Mouse (Mus musculus) forebrain, postnatal 0 days (tissue): ENCODE measurements around the gene Mgea5. TPM values are rescaled to one million over a fixed set of nuclear protein-coding genes. Genes with fewer than 3 reads are reported as not detected.
A peak's percentile ranks its signal among the peaks of the same experiment; 100 is the strongest.

ENCODE experiments used
- ATAC-seq: fragments of 200-750 bp; cut with Nextera tagmentation; 2 replicates; pipeline ENCODE4 v1.8.0; 2017; ENCODE audit warnings: mild to moderate bottlenecking, moderate library complexity
- DNase-seq: peaks from one replicate; pipeline ENCODE4 v3.0.0-alpha.2; 2015
- H3K27ac ChIP-seq: fragments of 300-500 bp; sonication (generic); 2 replicates; pipeline ENCODE4 v1.5.1; 2014; ENCODE audit warnings: low read depth, mild to moderate bottlenecking, antibody characterized with exemption, low read length, moderate library complexity, mixed read lengths
- H3K27me3 ChIP-seq: fragments of 300-500 bp; sonication (generic); 2 replicates; pipeline ENCODE4 v1.6.1; 2014; ENCODE audit warnings: mild to moderate bottlenecking, low read length, mixed read lengths; ENCODE audit not compliant: insufficient read depth
- H3K36me3 ChIP-seq: fragments of 300-500 bp; sonication (generic); 2 replicates; pipeline ENCODE4 v1.6.1; 2014; ENCODE audit warnings: mild to moderate bottlenecking, moderate library complexity; ENCODE audit not compliant: insufficient read depth
- H3K4me1 ChIP-seq: fragments of 300-500 bp; sonication (generic); 2 replicates; pipeline ENCODE4 v1.6.1; 2014; ENCODE audit warnings: antibody characterized with exemption; ENCODE audit not compliant: insufficient read depth
- H3K4me2 ChIP-seq: fragments of 300-500 bp; sonication (generic); 2 replicates; pipeline ENCODE4 v1.6.1; 2014; ENCODE audit warnings: low read depth, mild to moderate bottlenecking, moderate library complexity
- H3K4me3 ChIP-seq: fragments of 300-500 bp; sonication (generic); 2 replicates; pipeline ENCODE4 v1.5.1; 2014; ENCODE audit warnings: low read depth, low read length, mixed read lengths
- H3K9ac ChIP-seq: fragments of 300-500 bp; sonication (generic); 2 replicates; pipeline ENCODE4 v1.6.1; 2014; ENCODE audit warnings: mild to moderate bottlenecking
- H3K9me3 ChIP-seq: fragments of 300-500 bp; sonication (generic); 2 replicates; pipeline ENCODE4 v1.6.1; 2016; ENCODE audit warnings: low read length
- CTCF ChIP-seq: sonication (generic); IDR thresholded peaks from 2 replicates; pipeline ENCODE4 v1.5.1; 2016; ENCODE audit warnings: antibody characterized with exemption, control low read depth, low read depth
- WGBS: fragments of 180-500 bp; shearing (Covaris S2); extraction: QIAGEN DNeasy Blood & Tissue Kit; methylation state at CpG from one replicate; pipeline ENCODE4 v1.1.7; 2014; 5-methylcytosine and 5-hydroxymethylcytosine counted together
- polyA plus RNA-seq: library from polyadenylated mRNA; unstranded; fragments of >200 nt; fragmentation: Nextera tagmentation; extraction: Ambion mirVana; gene quantifications from 2 replicates; pipeline ENCODE4 v1.2.1, GENCODE M21; 2015
- total RNA-seq: library from RNA; depleted of rRNA; stranded (reverse); fragments of >200 nt; gene quantifications from 2 replicates; pipeline ENCODE4 v1.2.3, GENCODE M21; 2014

The Mgea5 gene
- total and polyA plus RNA-seq, 2 experiments from 2014 or later = 67.8 to 247 TPM

GRCm38 (mm10) chr19:45796061-45796556 is 12.5 kb upstream of the Mgea5 start:
- Histone ChIP-seq H3K4me2 (peak overlapping the region; percentile 15; the same call in 1 of the 2 replicates), H3K9ac (no peak overlapping the region), H3K36me3 (no peaks in the 10 kb centered on the region), H3K4me3 (no peak overlapping the region), H3K27ac (no peak overlapping the region), H3K27me3 (no peaks in the 10 kb centered on the region), H3K9me3 (no peaks in the 10 kb centered on the region), H3K4me1 (no peaks in the 10 kb centered on the region)
- TF ChIP-seq CTCF = no peak
- WGBS = 14% methylated on average over 15 of the region's 15 CpGs
- DNase-seq (no peak), ATAC-seq (no peak)

GRCm38 (mm10) chr19:45795406-45795944 is 11.8 kb upstream of the Mgea5 start:
- H3K9ac ChIP-seq = no peak overlapping the region
- WGBS = 36% methylated on average over 15 of the region's 15 CpGs
- DNase-seq (no peak), ATAC-seq (no peak)
- no peaks in the 10 kb centered on the region for H3K4me1 ChIP-seq
- H3K27me3 ChIP-seq = no peaks in the 10 kb centered on the region
- no peaks in the 10 kb centered on the region for H3K9me3 ChIP-seq
- no peak overlapping the region for H3K27ac ChIP-seq
- no peak for TF ChIP-seq CTCF
- H3K36me3 ChIP-seq = no peaks in the 10 kb centered on the region
- H3K4me2 ChIP-seq = no peak overlapping the region
- no peak overlapping the region for H3K4me3 ChIP-seq

DNA sequence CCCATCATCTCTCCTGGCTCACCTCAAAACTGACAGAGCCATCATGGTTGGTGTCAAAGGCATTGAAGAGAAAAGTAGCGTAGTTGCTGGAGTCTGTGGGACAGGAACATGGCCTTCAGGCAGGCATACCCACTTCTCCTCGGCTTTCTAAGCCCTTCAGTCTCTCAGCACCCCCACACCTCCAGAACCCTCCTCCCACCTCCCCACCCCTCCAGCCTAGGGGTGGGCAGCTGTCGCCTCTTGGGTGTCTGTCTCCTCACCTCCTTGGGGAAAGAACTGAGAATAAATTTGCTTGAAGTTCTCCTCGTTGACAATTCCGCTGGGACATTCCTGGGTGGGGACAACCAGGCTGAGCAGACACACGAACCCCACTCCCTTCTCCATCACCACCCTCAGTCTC is 11.1 kb upstream of the Mgea5 start:
- H3K9ac ChIP-seq = no peak overlapping the region
- H3K36me3 ChIP-seq = no peaks in the 10 kb centered on the region
- DNase-seq (no peak), ATAC-seq (no peak)
- H3K4me3 ChIP-seq = no peak overlapping the region
- H3K4me1 ChIP-seq = no peaks in the 10 kb centered on the region
- no peak overlapping the region for H3K4me2 ChIP-seq
- H3K27me3 ChIP-seq = no peaks in the 10 kb centered on the region
- H3K9me3 ChIP-seq = no peaks in the 10 kb centered on the region
- 73% methylated on average over 6 of the region's 6 CpGs for WGBS
- no peak for TF ChIP-seq CTCF
- no peak overlapping the region for H3K27ac ChIP-seq

DNA sequence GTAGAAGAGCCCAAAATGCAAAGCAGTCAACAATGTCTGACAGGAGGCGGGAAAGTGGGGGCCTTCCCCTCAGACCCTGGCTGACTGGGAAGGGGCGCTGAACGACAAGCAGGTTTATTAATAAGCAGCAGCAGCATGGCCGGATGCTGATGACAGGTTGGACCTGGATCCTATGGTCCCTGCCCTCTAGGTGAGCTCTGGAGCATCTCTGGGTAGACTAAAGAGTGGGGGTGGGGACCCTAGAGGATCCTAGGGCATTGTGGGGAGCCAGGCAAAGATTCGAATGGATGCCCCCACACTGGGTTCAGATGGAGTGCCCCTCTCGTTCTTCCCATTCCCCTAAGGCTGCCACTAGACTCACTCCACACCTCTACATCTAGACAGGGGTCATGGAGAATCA is 8.8 kb upstream of the Mgea5 start:
- Histone ChIP-seq H3K4me1 (no peaks in the 10 kb centered on the region), H3K27me3 (no peaks in the 10 kb centered on the region), H3K9ac (no peak overlapping the region), H3K27ac (no peak overlapping the region), H3K4me2 (no peak overlapping the region), H3K4me3 (no peak overlapping the region), H3K36me3 (no peaks in the 10 kb centered on the region), H3K9me3 (no peaks in the 10 kb centered on the region)
- ATAC-seq (no peak), DNase-seq (no peak)
- WGBS = 86% methylated on average over 6 of the region's 6 CpGs
- TF ChIP-seq CTCF = no peak

- Histone ChIP-seq H3K9ac (no peak overlapping the region), H3K27me3 (no peaks in the 10 kb centered on the region), H3K9me3 (no peaks in the 10 kb centered on the region), H3K4me3 (no peak overlapping the region), H3K4me1 (no peaks in the 10 kb centered on the region), H3K4me2 (no peak overlapping the region), H3K36me3 (no peaks in the 10 kb centered on the region), H3K27ac (no peak overlapping the region)
- TF ChIP-seq CTCF = no peak
- DNase-seq (no peak), ATAC-seq (no peak)
- 81% methylated on average over 13 of the region's 13 CpGs for WGBS
Measured at GRCm38 (mm10) chr19:45789888-45790874, 6.5 kb upstream of the Mgea5 start.

GRCm38 (mm10) chr19:45789365-45789764 is 5.7 kb upstream of the Mgea5 start:
- no peaks in the 10 kb centered on the region for H3K36me3 ChIP-seq
- 83% methylated on average over 7 of the region's 7 CpGs for WGBS
- H3K4me1 ChIP-seq = no peaks in the 10 kb centered on the region
- ATAC-seq (no peak), DNase-seq (no peak)
- H3K4me2 ChIP-seq = no peak overlapping the region
- TF ChIP-seq CTCF = no peak
- no peaks in the 10 kb centered on the region for H3K9me3 ChIP-seq
- H3K27ac ChIP-seq = no peak overlapping the region
- H3K9ac ChIP-seq = no peak overlapping the region
- H3K4me3 ChIP-seq = no peak overlapping the region
- no peaks in the 10 kb centered on the region for H3K27me3 ChIP-seq

- H3K27me3 ChIP-seq = no peaks in the 10 kb centered on the region
- H3K27ac ChIP-seq = no peak overlapping the region
- H3K9me3 ChIP-seq = no peaks in the 10 kb centered on the region
- H3K36me3 ChIP-seq = no peaks in the 10 kb centered on the region
- 91% methylated on average over 4 of the region's 4 CpGs for WGBS
- no peak for ATAC-seq
- no peak overlapping the region for H3K4me2 ChIP-seq
- no peak overlapping the region for H3K4me3 ChIP-seq
- no peak for DNase-seq
- H3K4me1 ChIP-seq = no peaks in the 10 kb centered on the region
- H3K9ac ChIP-seq = no peak overlapping the region
- TF ChIP-seq CTCF = no peak
Measured at GRCm38 (mm10) chr19:45788337-45788736, 4.7 kb upstream of the Mgea5 start.
